13 mouse cellular contexts compared by ENCODE assay signal in the genomic region with DNA sequence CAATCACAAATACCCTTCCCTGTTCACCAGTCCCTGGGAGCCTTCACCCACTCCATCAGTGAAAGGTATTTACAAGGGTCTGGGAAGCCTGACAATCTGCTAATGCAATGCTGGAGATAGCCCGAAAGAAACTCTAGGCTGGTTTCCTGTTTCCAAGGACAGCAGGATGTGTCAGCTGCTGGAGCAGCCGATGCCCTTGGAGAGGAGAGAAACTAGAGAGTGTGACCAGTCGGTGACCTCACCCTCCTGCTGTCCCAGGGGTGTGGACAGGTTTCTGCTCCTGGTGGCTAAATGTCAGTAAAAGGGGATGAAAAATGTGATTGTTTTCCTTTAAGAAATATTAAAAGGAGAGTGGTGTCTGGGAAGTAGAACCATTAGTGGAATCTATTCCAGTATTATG. TPM values are rescaled to one million over a fixed set of nuclear protein-coding genes. Genes with fewer than 3 reads are reported as not detected.
DNase-seq lines count a peak whose midpoint lies in the region; ATAC-seq and TF ChIP-seq lines count a peak whose summit lies in the region.
"Had no signal": no experiment of that assay in that cellular context is flagged by ENCODE, and none has a peak within 500 bp of the region (broad histone marks: within the 10 kb centered on the region; RNA-seq: fewer than 3 reads in every experiment).

No protein-coding gene starts in this region.

- H3K9me3 ChIP-seq in heart, embryonic 13.5 days, result no peaks in the 10 kb centered on the region
- H3K9me3 ChIP-seq in lung, postnatal 0 days (ENCODE audit: low read length), result no peaks in the 10 kb centered on the region
- no peaks in the 10 kb centered on the region for H3K9me3 ChIP-seq in embryonic facial prominence, embryonic 10.5 days
- H3K9me3 ChIP-seq: forebrain, embryonic 13.5 days; limb, embryonic 12.5 days had no signal

- no peak for TF ChIP-seq EP300 in lung, postnatal 0 days (IDR thresholded peaks at IDR 0.05)

- 7% methylated on average over 3 of the region's 3 CpGs for WGBS in heart, embryonic 13.5 days
- WGBS in lung, postnatal 0 days, result 18% methylated on average over 3 of the region's 3 CpGs
- 33% methylated on average over 3 of the region's 3 CpGs for WGBS in embryonic facial prominence, embryonic 10.5 days

- CTCF ChIA-PET in Patski (lab: Charles Lee), result interaction anchor here (0.8 to 3.7 kb wide), 32 partner anchors 8 to 322 kb away, joined by 3 to 22 read pairs (median 4); a partner anchor contains a TSS

- in situ Hi-C loops in Patski (cut with MboI; ENCODE audit: low pct_unique_long_range_greater_than_20kb), result loop anchor here (10.0 kb wide), 1 partner anchor 315 kb away; no protein-coding TSS in a partner anchor

- no peaks in the 10 kb centered on the region for H3K27me3 ChIP-seq in heart, embryonic 13.5 days (replicated peaks)
- no peaks in the 10 kb centered on the region for H3K27me3 ChIP-seq in lung, postnatal 0 days (replicated peaks; ENCODE audit: insufficient read depth, low read length)
- no peaks in the 10 kb centered on the region for H3K27me3 ChIP-seq in Patski
- no peaks in the 10 kb centered on the region for H3K27me3 ChIP-seq in embryonic facial prominence, embryonic 10.5 days (replicated peaks; ENCODE audit: low read depth, poor library complexity, severe bottlenecking)
- H3K27me3 ChIP-seq: forebrain, embryonic 13.5 days; limb, embryonic 12.5 days had no signal

- H3K4me2 ChIP-seq in heart, embryonic 13.5 days, result no peak overlapping the region
- no peak overlapping the region for H3K4me2 ChIP-seq in lung, postnatal 0 days (replicated peaks; ENCODE audit: low read depth, low read length)
- H3K4me2 ChIP-seq: forebrain, embryonic 13.5 days; limb, embryonic 12.5 days had no signal

- peak overlapping the region; percentile 49 for H3K27ac ChIP-seq in heart, embryonic 13.5 days (replicated peaks)
- no peak overlapping the region for H3K27ac ChIP-seq in lung, postnatal 0 days (ENCODE audit: low read length)
- no peak overlapping the region for H3K27ac ChIP-seq in embryonic facial prominence, embryonic 10.5 days (replicated peaks)
- no peak overlapping the region for H3K27ac ChIP-seq in layer of hippocampus, adult 2 months
- H3K27ac ChIP-seq: forebrain, embryonic 13.5 days; limb, embryonic 12.5 days had no signal

- ATAC-seq in heart, embryonic 13.5 days (ENCODE audit: extremely low read depth, insufficient number of reproducible peaks, low FRiP score, low TSS enrichment), result no peak
- ATAC-seq in lung, postnatal 0 days, result 0 out of 2 replicates have a peak, but pooled peaks have one; percentile 27
- peak; percentile 63 for ATAC-seq in Patski
- ATAC-seq: forebrain, embryonic 13.5 days had no signal

- H3K4me3 ChIP-seq in heart, embryonic 13.5 days, result no peak overlapping the region
- H3K4me3 ChIP-seq in lung, postnatal 0 days (ENCODE audit: low read depth, low read length), result no peak overlapping the region
- no peak overlapping the region for H3K4me3 ChIP-seq in embryonic facial prominence, embryonic 10.5 days
- H3K4me3 ChIP-seq in layer of hippocampus, adult 2 months, result no peak overlapping the region
- H3K4me3 ChIP-seq: forebrain, embryonic 13.5 days; limb, embryonic 12.5 days had no signal

- H3K4me1 ChIP-seq in heart, embryonic 13.5 days, result peaks cover 25% of the 10 kb centered on the region
- H3K4me1 ChIP-seq in lung, postnatal 0 days (ENCODE audit: insufficient read depth, low read depth, low read length), result no peaks in the 10 kb centered on the region
- H3K4me1 ChIP-seq in embryonic facial prominence, embryonic 10.5 days, result peaks cover 22% of the 10 kb centered on the region

- POLR2A ChIA-PET in Patski (lab: Charles Lee), result interaction anchor here (0.5 to 5.9 kb wide), 4 partner anchors 32 to 84 kb away, joined by 3 to 51 read pairs (median 6); a partner anchor contains a TSS

- no peak for TF ChIP-seq CTCF in lung, postnatal 0 days (IDR thresholded peaks at IDR 0.05)
- no peak for TF ChIP-seq CTCF in Patski (IDR thresholded peaks at IDR 0.05)
- no peak for TF ChIP-seq CTCF in layer of hippocampus, adult 2 months (conservative IDR thresholded peaks at IDR 0.05)

- no peak overlapping the region for H3K9ac ChIP-seq in heart, embryonic 13.5 days
- no peak overlapping the region for H3K9ac ChIP-seq in lung, postnatal 0 days (replicated peaks; ENCODE audit: low read depth)
- H3K9ac ChIP-seq: forebrain, embryonic 13.5 days; limb, embryonic 12.5 days had no signal

- DNase-seq in heart, postnatal 4 days, result no peak
- DNase-seq in lung, postnatal 0 days (ENCODE audit: low spot score), result no peak
- no peak for DNase-seq in lung, postnatal 25 days (ENCODE audit: low spot score)
- DNase-seq in Patski (ENCODE audit: low read depth, low spot score), result no peak
- peak; percentile 13 to 37 for DNase-seq in lung, postnatal 4 days
- no peak for DNase-seq in embryonic facial prominence, embryonic 10.5 days (ENCODE audit: low spot score)
- no peak for DNase-seq in layer of hippocampus, adult 2 months (ENCODE audit: low spot score in 2 of 2)
- DNase-seq: right cerebral cortex, adult 18-20 months; thymus, postnatal 14 days had no signal

- no peaks in the 10 kb centered on the region for H3K36me3 ChIP-seq in heart, embryonic 13.5 days
- no peaks in the 10 kb centered on the region for H3K36me3 ChIP-seq in lung, postnatal 0 days (ENCODE audit: insufficient read depth, low read length)
- no peaks in the 10 kb centered on the region for H3K36me3 ChIP-seq in embryonic facial prominence, embryonic 10.5 days (replicated peaks)
- H3K36me3 ChIP-seq: limb, embryonic 12.5 days had no signal

RNA-seq across cellular contexts. Expression of a gene that starts 28.4 kb away (rescaled TPM):
- 26.0 and 27.9 TPM in 2 replicates for polyA plus RNA-seq in heart, embryonic 13.5 days (2015; fragmentation: Nextera tagmentation; extraction: Ambion mirVana)
- 10 to 100 TPM; 15.5 to 15.9 TPM for total RNA-seq in heart, postnatal 4 days (2021)
- 20.2 and 20.7 TPM in 2 replicates for polyA plus RNA-seq in lung, postnatal 0 days (2015; fragmentation: Nextera tagmentation; extraction: Ambion mirVana)
- polyA plus RNA-seq in Patski (2021), result 138 TPM
- 16.5 and 22.4 TPM in 2 replicates for polyA plus RNA-seq in embryonic facial prominence, embryonic 10.5 days (2016; fragmentation: Nextera tagmentation; extraction: Ambion mirVana)
- 10 to 100 TPM; 51.8 to 52.9 TPM for total RNA-seq in layer of hippocampus, adult 2 months (2021)
- total RNA-seq: monocyte, adult 5-6 weeks had no signal

Comparison
In these comparisons a context has a peak if more than half of its experiments do, and no peak if none do; other contexts are left out.
1. DNase-seq: peak in lung, postnatal 4 days (2 of 2); none in heart, postnatal 4 days (single experiment), lung, postnatal 0 days (single experiment), lung, postnatal 25 days (single experiment), Patski (single experiment), embryonic facial prominence, embryonic 10.5 days (single experiment) and layer of hippocampus, adult 2 months (0 of 2).